Mouse (Mus musculus) embryonic facial prominence, embryonic 11.5 days (tissue): ENCODE measurements around the gene Kcnmb4. TPM values are rescaled to one million over a fixed set of nuclear protein-coding genes. Genes with fewer than 3 reads are reported as not detected.

Experiments used
- ATAC-seq: fragments of 200-750 bp; cut with Nextera tagmentation; replicated peaks from 2 replicates; pipeline ENCODE4 v1.8.0; 2017; ENCODE audit warnings: low read depth; ENCODE audit not compliant: insufficient number of reproducible peaks, low FRiP score, low TSS enrichment
- DNase-seq: peaks from one replicate; pipeline ENCODE4 v3.0.0-alpha.2; 2015; ENCODE audit warnings: low spot score
- H3K27ac ChIP-seq: fragments of 300-500 bp; sonication (generic); replicated peaks from 2 replicates; pipeline ENCODE4 v1.5.1; 2014; ENCODE audit warnings: mild to moderate bottlenecking, low read depth, low read length, control low read depth
- H3K27me3 ChIP-seq: fragments of 300-500 bp; sonication (generic); 2 replicates; pipeline ENCODE4 v1.6.1; 2014; ENCODE audit warnings: mild to moderate bottlenecking, low read length, moderate library complexity, mixed read lengths; ENCODE audit not compliant: control insufficient read depth, insufficient read depth
- H3K36me3 ChIP-seq: fragments of 300-500 bp; sonication (generic); replicated peaks from 2 replicates; pipeline ENCODE4 v1.6.1; 2014; ENCODE audit warnings: low read depth, mild to moderate bottlenecking, low read length, moderate library complexity, mixed read lengths; ENCODE audit not compliant: control insufficient read depth, insufficient read depth
- H3K4me1 ChIP-seq: fragments of 300-500 bp; sonication (generic); 2 replicates; pipeline ENCODE4 v1.6.1; 2014; ENCODE audit warnings: low read length, mixed read lengths; ENCODE audit not compliant: control insufficient read depth, insufficient read depth
- H3K4me2 ChIP-seq: fragments of 300-500 bp; sonication (generic); 2 replicates; pipeline ENCODE4 v1.6.1; 2014; ENCODE audit warnings: low read depth, mild to moderate bottlenecking, control low read depth, low read length, moderate library complexity
- H3K4me3 ChIP-seq: fragments of 300-500 bp; sonication (generic); 2 replicates; pipeline ENCODE4 v1.5.1; 2014; ENCODE audit warnings: low read depth, low read length, control low read depth
- H3K9ac ChIP-seq: fragments of 300-500 bp; sonication (generic); replicated peaks from 2 replicates; pipeline ENCODE4 v1.6.1; 2014; ENCODE audit warnings: mild to moderate bottlenecking, control low read depth, low read length
- H3K9me3 ChIP-seq: fragments of 300-500 bp; sonication (generic); replicated peaks from 2 replicates; pipeline ENCODE4 v1.6.1; 2016; ENCODE audit warnings: mild to moderate bottlenecking, low read length, inconsistent platforms, mixed read lengths; ENCODE audit not compliant: control insufficient read depth
- WGBS: fragments of 180-500 bp; shearing (Covaris S2); extraction: QIAGEN DNeasy Blood & Tissue Kit; methylation state at CpG from one replicate; pipeline ENCODE4 v1.1.7; 2014; 5-methylcytosine and 5-hydroxymethylcytosine counted together
- polyA plus RNA-seq: library from polyadenylated mRNA; unstranded; fragments of >200 nt; fragmentation: Nextera tagmentation; extraction: Ambion mirVana; gene quantifications from 2 replicates; pipeline ENCODE4 v1.2.1, GENCODE M21; 2014

Gene Kcnmb4
- polyA plus RNA-seq, 1 experiment from 2014 or later, result 12.8 TPM

- Histone ChIP-seq H3K4me3 (no peak overlapping the region), H3K27me3 (no peaks in the 10 kb centered on the region), H3K27ac (no peak overlapping the region), H3K9ac (no peak overlapping the region), H3K4me1 (no peaks in the 10 kb centered on the region), H3K9me3 (no peaks in the 10 kb centered on the region), H3K4me2 (no peak overlapping the region), H3K36me3 (no peaks in the 10 kb centered on the region)
- DNase-seq, result no peak
- ATAC-seq, result no peak
- 82% methylated on average over 5 of the region's 5 CpGs for WGBS
Observed at GRCm38 (mm10) chr10:116396279-116396678, 77.4 kb downstream of the Kcnmb4 start.

GRCm38 (mm10) chr10:116394585-116394984 is 79.1 kb downstream of the Kcnmb4 start:
- 42% methylated on average over 4 of the region's 4 CpGs for WGBS
- Histone ChIP-seq H3K27me3 (no peaks in the 10 kb centered on the region), H3K4me1 (no peaks in the 10 kb centered on the region), H3K9ac (no peak overlapping the region), H3K4me2 (no peak overlapping the region), H3K4me3 (no peak overlapping the region), H3K27ac (no peak overlapping the region), H3K9me3 (no peaks in the 10 kb centered on the region), H3K36me3 (no peaks in the 10 kb centered on the region)
- ATAC-seq (no peak), DNase-seq (no peak)

GRCm38 (mm10) chr10:116393790-116394475 is 79.7 kb downstream of the Kcnmb4 start:
- no peak overlapping the region for H3K4me2 ChIP-seq
- DNase-seq, result no peak
- H3K4me3 ChIP-seq, result no peak overlapping the region
- no peak for ATAC-seq
- no peak overlapping the region for H3K9ac ChIP-seq
- H3K27ac ChIP-seq, result no peak overlapping the region
- WGBS, result 84% methylated on average over 9 of the region's 9 CpGs
- H3K4me1 ChIP-seq, result no peaks in the 10 kb centered on the region
- H3K9me3 ChIP-seq, result no peaks in the 10 kb centered on the region
- no peaks in the 10 kb centered on the region for H3K27me3 ChIP-seq
- H3K36me3 ChIP-seq, result no peaks in the 10 kb centered on the region

DNA sequence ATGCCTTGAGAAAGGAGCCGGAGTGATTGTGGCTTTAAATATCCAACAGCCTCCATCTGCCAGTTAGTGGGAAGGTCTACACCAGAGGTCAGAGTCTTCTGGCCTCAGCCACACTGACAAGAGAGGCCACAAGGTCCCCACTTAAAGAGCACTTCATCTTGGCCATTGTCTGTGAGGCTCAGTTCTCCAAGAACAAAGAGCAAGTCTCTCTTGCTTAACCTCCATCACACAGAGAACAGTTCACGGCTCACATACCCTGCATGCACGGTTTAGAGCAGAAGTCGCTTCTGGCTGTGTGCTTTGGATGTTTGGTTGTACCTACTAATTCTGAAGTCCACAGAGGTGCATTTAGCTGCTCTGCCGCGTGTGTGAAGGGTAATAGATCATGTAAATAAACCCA is 84.8 kb downstream of the Kcnmb4 start:
- 60% methylated on average over 6 of the region's 6 CpGs for WGBS
- H3K9ac ChIP-seq, result no peak overlapping the region
- H3K4me2 ChIP-seq, result no peak overlapping the region

GRCm38 (mm10) chr10:116386391-116386885 is 87.2 kb downstream of the Kcnmb4 start:
- no peak overlapping the region for H3K4me2 ChIP-seq
- ATAC-seq (no peak), DNase-seq (peak; percentile 43)
- no peak overlapping the region for H3K9ac ChIP-seq
- H3K36me3 ChIP-seq, result no peaks in the 10 kb centered on the region
- H3K4me3 ChIP-seq, result no peak overlapping the region
- no peaks in the 10 kb centered on the region for H3K27me3 ChIP-seq
- H3K4me1 ChIP-seq, result no peaks in the 10 kb centered on the region
- WGBS, result 44% methylated on average over 7 of the region's 7 CpGs
- no peaks in the 10 kb centered on the region for H3K9me3 ChIP-seq
- H3K27ac ChIP-seq, result no peak overlapping the region

More for the DNA sequence above, 84.8 kb downstream of the Kcnmb4 start:
- Histone ChIP-seq H3K27me3 (no peaks in the 10 kb centered on the region), H3K9me3 (no peaks in the 10 kb centered on the region), H3K27ac (no peak overlapping the region), H3K4me1 (no peaks in the 10 kb centered on the region), H3K4me3 (no peak overlapping the region), H3K36me3 (no peaks in the 10 kb centered on the region)
- ATAC-seq, result no peak
- DNase-seq, result no peak

GRCm38 (mm10) chr10:116384401-116384800 is 89.3 kb downstream of the Kcnmb4 start:
- WGBS, result 72% methylated on average over 4 of the region's 4 CpGs

GRCm38 (mm10) chr10:116382826-116383685 is 90.6 kb downstream of the Kcnmb4 start:
- H3K9me3 ChIP-seq, result no peaks in the 10 kb centered on the region
- WGBS, result 56% methylated on average over 13 of the region's 13 CpGs
- DNase-seq, result peak; percentile 36
- no peaks in the 10 kb centered on the region for H3K36me3 ChIP-seq
- no peak overlapping the region for H3K4me2 ChIP-seq
- ATAC-seq, result 0 out of 2 replicates have a peak, but pooled peaks have one; percentile 48
- H3K4me3 ChIP-seq, result no peak overlapping the region
- H3K9ac ChIP-seq, result no peak overlapping the region
- no peaks in the 10 kb centered on the region for H3K4me1 ChIP-seq
- H3K27ac ChIP-seq, result no peak overlapping the region
- H3K27me3 ChIP-seq, result no peaks in the 10 kb centered on the region

More at GRCm38 (mm10) chr10:116384401-116384800, 89.3 kb downstream of the Kcnmb4 start:
- ATAC-seq (no peak), DNase-seq (no peak)
- H3K4me2 ChIP-seq, result no peak overlapping the region
- H3K4me1 ChIP-seq, result no peaks in the 10 kb centered on the region
- no peak overlapping the region for H3K4me3 ChIP-seq
- H3K27ac ChIP-seq, result no peak overlapping the region
- H3K9me3 ChIP-seq, result no peaks in the 10 kb centered on the region
- H3K27me3 ChIP-seq, result no peaks in the 10 kb centered on the region
- H3K9ac ChIP-seq, result no peak overlapping the region
- H3K36me3 ChIP-seq, result no peaks in the 10 kb centered on the region

- no peak overlapping the region for H3K4me3 ChIP-seq
- no peaks in the 10 kb centered on the region for H3K27me3 ChIP-seq
- no peak overlapping the region for H3K4me2 ChIP-seq
- no peaks in the 10 kb centered on the region for H3K36me3 ChIP-seq
- ATAC-seq (no peak), DNase-seq (no peak)
- H3K4me1 ChIP-seq, result no peaks in the 10 kb centered on the region
- H3K9ac ChIP-seq, result no peak overlapping the region
- H3K9me3 ChIP-seq, result no peaks in the 10 kb centered on the region
- H3K27ac ChIP-seq, result no peak overlapping the region
- WGBS, result 90% methylated on average over 4 of the region's 4 CpGs
Observed at GRCm38 (mm10) chr10:116376853-116377252, 96.8 kb downstream of the Kcnmb4 start.
